Mouse (Mus musculus) bone marrow macrophage, adult 2 months (primary cell): ENCODE results near the gene Abhd12b. TPM values are rescaled to one million over a fixed set of nuclear protein-coding genes. Genes with fewer than 3 reads are reported as not detected.

Experiments used
- H3K27ac ChIP-seq: 2 replicates; pipeline ENCODE4 v1.5.1; 2012; ENCODE audit warnings: low read depth, low read length; ENCODE audit not compliant: insufficient read depth
- H3K4me1 ChIP-seq: 2 replicates; pipeline ENCODE4 v1.6.1; 2012; ENCODE audit warnings: low read length; ENCODE audit not compliant: control insufficient read depth, insufficient read depth
- H3K4me3 ChIP-seq: 2 replicates; pipeline ENCODE4 v1.5.1; 2012; ENCODE audit warnings: mild to moderate bottlenecking, low read length, moderate library complexity; ENCODE audit not compliant: insufficient read depth
- CTCF ChIP-seq: IDR thresholded peaks from 2 replicates; pipeline ENCODE4 v1.5.1; 2012; ENCODE audit warnings: low read depth, mild to moderate bottlenecking, low read length, moderate library complexity
- POLR2A ChIP-seq: IDR thresholded peaks from 2 replicates; pipeline ENCODE4 v1.6.1; 2012; ENCODE audit warnings: mild to moderate bottlenecking, low read depth, low read length, borderline replicate concordance
- polyA plus RNA-seq: library from polyadenylated mRNA; stranded (reverse); fragments of >200 nt; gene quantifications from 2 replicates; pipeline ENCODE4 v1.2.4, GENCODE M21; 2012; ENCODE audit not compliant: missing spikeins, insufficient read depth, insufficient read length

The Abhd12b gene
- polyA plus RNA-seq, 1 experiment: not detected

DNA sequence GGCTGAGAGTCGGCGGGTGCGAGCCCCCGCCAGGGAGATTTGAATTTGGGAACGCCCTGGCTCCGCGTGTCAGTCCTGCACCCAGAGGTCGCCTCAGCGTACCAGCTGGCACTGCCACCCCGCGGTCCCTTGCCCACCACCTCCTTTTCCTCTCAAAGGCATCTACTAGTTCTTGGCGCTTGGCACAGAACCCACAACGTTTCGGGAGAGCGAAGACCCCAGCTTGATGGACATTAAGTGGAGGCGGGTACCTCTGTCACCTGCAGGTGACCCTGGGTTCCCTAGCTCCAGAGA, 41.9 kb upstream of the Abhd12b start:
- no peak for TF ChIP-seq CTCF
- no peak for TF ChIP-seq POLR2A
- Histone ChIP-seq H3K4me1 (peaks cover 26% of the 10 kb centered on the region), H3K4me3 (peak overlapping the region; percentile 81), H3K27ac (no peak overlapping the region)

DNA sequence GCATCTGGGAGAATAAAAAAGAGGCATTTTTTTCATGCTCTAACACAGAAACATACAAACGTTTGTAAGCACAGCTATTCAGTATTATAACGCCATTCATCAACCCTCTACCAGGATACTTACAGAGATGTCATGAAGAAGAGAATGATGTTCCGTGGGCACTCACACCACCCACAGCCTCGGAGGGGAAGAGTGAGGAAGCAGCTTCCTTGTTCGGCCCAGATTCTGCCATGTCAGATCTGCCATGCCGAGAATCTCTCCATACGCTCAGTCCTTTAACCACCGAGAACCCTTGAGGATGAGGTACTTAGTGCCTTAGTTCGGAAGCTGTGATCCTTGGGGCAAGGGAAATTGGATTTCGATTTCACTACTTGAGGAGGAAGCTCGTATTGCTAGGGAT, 40.6 kb upstream of the Abhd12b start, which contains the start of gene Nin:
Gene Nin (minus strand): TSS at position 367 of the 400 bp plus-strand sequence.
- Histone ChIP-seq H3K27ac (no peak within 1 kb of the TSS), H3K4me3 (no peak within 1 kb of the TSS), H3K4me1 (peaks cover 14% of the 10 kb centered on the region)
- no peak for TF ChIP-seq CTCF
- TF ChIP-seq POLR2A: no peak

DNA sequence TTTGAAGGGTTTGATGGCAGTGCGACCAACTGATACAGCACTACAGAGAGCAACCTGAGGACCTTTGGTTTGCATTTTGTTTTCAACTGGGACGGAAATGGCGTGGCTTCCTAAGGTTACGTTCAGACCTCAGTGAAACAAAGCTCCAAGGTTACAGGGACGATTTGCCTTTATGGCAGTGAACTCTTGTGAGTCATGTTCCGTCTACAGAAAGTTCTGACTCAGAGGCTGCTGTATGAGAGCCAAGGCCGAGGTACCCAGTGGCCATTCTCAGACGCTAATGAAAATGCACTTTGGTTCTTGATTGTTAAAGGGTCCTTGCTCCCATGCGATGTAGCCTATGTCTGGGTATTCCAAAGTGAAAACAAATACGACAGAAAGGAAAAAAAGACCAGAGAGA, 36.8 kb upstream of the Abhd12b start:
- Histone ChIP-seq H3K4me3 (no peak overlapping the region), H3K27ac (no peak overlapping the region), H3K4me1 (peaks cover 7% of the 10 kb centered on the region)
- no peak for TF ChIP-seq CTCF
- no peak for TF ChIP-seq POLR2A

DNA sequence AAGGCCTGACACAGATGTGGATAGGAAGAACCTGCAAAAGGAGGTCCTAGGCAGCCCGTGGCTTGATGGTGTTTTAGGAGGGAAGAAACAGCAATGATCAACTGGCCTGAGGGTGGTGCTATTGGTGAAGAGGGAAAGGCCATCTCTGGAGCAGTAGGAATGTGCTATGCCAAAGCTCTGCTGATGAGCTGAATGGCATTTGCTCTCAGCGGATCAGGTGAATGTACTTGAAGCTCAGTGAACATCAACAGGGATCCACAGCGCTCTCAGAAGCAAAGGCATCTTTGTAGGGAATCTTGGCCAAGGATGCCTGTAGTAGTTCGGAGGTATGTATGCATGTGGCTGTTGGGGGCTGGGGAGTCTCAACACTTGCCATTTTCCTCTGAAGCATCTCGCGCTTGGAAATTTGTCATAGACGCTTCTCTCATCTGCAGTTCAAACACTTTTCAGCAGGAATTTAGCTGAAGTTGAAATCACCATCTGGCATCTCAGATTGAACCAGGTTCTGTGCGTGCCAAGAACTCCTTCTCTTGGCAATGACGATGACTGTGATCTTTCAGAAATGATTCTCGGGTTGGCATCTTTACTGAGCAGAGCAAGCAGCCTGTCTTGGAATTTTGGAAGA, 35.1 kb upstream of the Abhd12b start:
- Histone ChIP-seq H3K4me3 (no peak overlapping the region), H3K27ac (no peak overlapping the region), H3K4me1 (peaks cover 5% of the 10 kb centered on the region)
- no peak for TF ChIP-seq POLR2A
- no peak for TF ChIP-seq CTCF

DNA sequence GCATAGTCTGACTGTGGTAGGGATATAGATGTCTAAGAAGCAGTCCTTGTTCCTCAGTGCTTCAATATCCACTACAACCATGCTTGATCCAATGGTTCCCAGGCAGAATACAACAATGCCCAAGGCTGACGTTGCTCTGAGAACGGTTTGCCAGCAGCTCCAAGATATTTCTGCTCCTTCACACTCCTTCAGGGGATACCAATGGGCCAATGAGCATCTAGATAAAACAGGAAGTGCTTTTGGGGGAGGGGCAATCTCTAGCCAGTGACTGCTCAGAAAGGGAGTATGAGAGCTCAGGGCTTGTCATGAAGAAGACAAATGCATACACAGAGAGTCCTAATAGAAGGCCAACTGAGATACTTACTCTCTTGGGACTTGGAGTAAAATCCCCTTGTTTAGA, 34.4 kb upstream of the Abhd12b start:
- Histone ChIP-seq H3K4me1 (peaks cover 5% of the 10 kb centered on the region), H3K27ac (no peak overlapping the region), H3K4me3 (no peak overlapping the region)
- TF ChIP-seq CTCF (no peak), POLR2A (no peak)

DNA sequence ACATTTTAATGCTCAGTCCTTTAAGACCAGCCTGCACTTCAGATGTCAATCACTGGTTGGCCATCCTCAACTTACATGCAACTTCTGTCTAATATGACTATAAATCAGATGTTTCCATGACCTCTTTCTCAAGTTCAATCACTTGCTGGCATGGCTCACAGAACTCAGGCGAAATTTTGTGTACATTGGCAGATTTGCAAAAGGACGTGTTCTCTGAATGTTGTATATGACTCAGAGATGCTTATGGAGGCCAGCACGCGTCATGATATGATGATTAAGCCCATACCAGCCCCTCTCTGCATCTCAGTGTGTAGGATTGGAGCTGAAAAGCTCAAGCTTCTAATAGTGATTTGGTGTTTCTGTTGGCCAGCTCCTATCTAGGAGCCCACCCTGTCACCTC, 27.3 kb upstream of the Abhd12b start:
- Histone ChIP-seq H3K4me1 (0 out of 2 replicates have a peak, but pooled peaks cover 2% of the 10 kb centered on the region), H3K4me3 (no peak overlapping the region), H3K27ac (no peak overlapping the region)
- no peak for TF ChIP-seq CTCF
- no peak for TF ChIP-seq POLR2A

DNA sequence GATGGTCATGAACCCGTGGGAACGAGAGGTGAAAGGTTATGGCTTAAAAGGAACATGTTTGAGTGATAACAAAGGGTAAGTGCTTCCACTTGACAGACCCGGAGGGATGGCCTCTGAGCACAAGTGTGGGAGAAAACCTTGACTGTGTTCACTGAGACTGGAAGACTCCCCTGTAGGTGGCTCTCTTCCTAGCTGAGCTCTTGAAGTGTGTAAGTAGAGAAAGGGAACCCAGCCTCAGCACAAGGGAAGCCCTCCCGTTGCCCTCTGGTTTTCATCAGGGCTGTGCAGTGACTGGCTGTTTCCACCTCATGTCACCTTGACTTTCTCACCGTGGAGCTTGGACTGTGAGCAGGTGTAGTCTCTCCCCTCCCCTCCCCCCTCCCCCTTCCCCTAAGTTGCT, 24.8 kb upstream of the Abhd12b start:
- no peak overlapping the region for H3K4me3 ChIP-seq
- no peak for TF ChIP-seq POLR2A
- TF ChIP-seq CTCF: 0 out of 2 replicates have a peak, but pooled peaks have one; percentile 19

DNA sequence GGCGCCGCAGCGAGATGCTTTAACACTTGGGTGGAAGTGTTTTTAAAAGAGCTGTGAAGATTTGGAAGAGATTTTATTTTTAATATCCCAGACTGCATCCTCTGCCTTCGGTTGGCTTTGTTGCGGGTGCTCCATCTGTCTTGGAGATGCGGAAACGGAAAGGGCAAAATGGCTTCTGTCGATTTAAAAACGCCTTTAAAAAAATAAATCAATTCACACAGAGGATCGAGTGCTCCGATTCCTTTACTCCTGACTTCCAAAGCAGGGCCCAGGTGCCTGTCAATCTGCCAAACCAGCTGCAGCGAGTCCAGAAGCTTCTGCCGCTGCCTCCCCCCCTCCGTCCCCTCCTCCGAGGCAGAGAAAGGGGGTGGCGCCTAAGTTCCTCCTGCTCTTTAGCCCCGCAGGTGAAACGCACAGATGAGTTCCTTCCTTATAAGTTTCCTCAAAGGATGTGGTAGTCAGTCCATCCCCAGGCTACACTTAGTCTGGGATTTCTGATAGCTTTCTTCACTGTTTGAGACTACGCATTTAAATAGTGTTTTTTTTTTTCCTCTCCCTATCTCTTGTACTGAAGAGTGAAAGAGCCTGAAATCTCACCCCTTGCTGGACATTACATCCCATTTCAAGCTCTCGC, 22.8 kb upstream of the Abhd12b start:
- H3K4me3 ChIP-seq: no peak overlapping the region
- TF ChIP-seq CTCF (no peak), POLR2A (no peak)
- H3K27ac ChIP-seq: no peak overlapping the region
- H3K4me1 ChIP-seq: peaks cover 5% of the 10 kb centered on the region; the same call in 1 of the 2 replicates

More for the DNA sequence above, 24.8 kb upstream of the Abhd12b start:
- Histone ChIP-seq H3K4me1 (0 out of 2 replicates have a peak, but pooled peaks cover 2% of the 10 kb centered on the region), H3K27ac (no peak overlapping the region)

DNA sequence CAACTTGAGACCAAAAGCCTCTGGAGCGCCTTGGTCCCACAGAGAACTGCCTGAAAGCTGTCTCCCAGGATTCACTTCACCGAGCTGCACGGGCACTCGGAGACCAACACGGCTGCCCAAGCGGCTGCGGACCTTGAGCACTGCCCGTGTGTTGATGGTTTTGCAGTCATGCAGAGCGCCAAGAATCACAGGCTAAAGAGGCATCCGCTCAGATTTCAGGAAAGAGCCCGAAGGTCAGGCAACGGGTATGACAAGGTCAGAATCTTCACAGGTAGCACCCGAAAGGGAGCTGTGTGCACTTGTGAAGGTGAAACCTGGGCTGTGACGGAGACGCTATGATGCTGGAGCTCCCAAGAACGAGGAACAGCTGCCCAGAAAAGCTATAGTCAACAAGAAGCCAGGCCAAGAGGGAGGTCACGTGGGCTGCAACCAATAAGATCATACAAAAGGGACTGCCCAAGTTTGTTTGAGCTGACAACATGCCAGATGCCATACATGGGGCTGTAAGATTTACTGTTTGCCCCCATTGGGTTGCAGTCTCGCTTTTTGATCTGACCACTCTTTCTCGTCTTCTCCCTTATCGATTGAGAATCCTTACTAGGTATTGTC, 19.2 kb upstream of the Abhd12b start:
- Histone ChIP-seq H3K27ac (no peak overlapping the region), H3K4me3 (no peak overlapping the region), H3K4me1 (peaks cover 5% of the 10 kb centered on the region; the same call in 1 of the 2 replicates)
- TF ChIP-seq POLR2A (no peak), CTCF (no peak)

DNA sequence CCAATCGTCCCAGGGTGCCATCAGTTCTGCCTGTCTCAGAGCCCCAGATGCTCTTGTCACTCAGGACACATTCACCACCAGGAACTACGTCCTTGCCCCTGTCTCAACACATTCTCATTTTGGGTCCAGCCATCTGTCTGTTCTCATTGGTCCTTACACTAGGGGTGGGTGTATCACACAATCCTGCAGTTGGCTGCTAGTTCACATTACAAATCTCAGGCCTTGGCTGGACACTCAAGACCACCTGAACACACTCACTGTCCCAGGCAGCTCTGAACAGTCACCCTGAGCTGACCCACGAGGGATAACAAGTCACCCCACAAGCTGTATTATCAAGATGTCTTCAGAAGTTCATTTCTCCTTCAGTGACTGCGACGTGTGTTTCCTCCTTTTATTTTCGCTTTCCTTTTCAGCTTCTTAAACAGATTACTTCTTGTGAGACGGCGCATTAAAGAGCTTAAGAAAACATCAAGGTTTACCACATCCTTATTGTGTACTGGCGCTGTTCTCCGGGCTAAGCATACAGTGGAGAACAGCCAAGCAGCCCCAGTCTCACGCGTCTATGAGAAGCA, 17.7 kb upstream of the Abhd12b start:
- Histone ChIP-seq H3K4me3 (peak overlapping the region; percentile 36), H3K27ac (no peak overlapping the region), H3K4me1 (peaks cover 16% of the 10 kb centered on the region)
- TF ChIP-seq CTCF: no peak
- TF ChIP-seq POLR2A: no peak
